Mouse (Mus musculus) gastrocnemius, postnatal 36 days (tissue): Measurements from ENCODE around the gene Wdr25. TPM values are rescaled to one million over a fixed set of nuclear protein-coding genes. Genes with fewer than 3 reads are reported as not detected.
"Not testable (repeated sequence)": the region's sequence is repeated elsewhere in the genome, so short reads cannot be mapped to it uniquely, and the experiment has no call there.

Experiments used
- DNase-seq, 2 experiments: peaks; one replicate each; pipeline ENCODE4 v3.0.0; 2022
- intact Hi-C: fragments of 180-260 bp; cut with DNase I; formaldehyde crosslinking; loops from one replicate; pipeline ENCODE4 v1.15.1; 2025
- long read RNA-seq, 2 experiments: library from polyadenylated mRNA; stranded (forward); transcript quantifications; one replicate each; pipeline ENCODE4 v2.0.0; 2021
- total RNA-seq, 2 experiments: library from RNA; stranded (reverse); gene quantifications; 2 replicates each; pipeline ENCODE4 v1.2.3; 2021

The Wdr25 gene
- total RNA-seq = 1 to 10 TPM; 4.6 to 5.1 TPM
- long read RNA-seq, experiment 1, partial matches to known transcripts = 0 of 1 reads
- long read RNA-seq, experiment 1, other reads (novel, unspliced or antisense) = 1 of 1 reads
- long read RNA-seq, experiment 2, partial matches to known transcripts = 0 of 5 reads
- long read RNA-seq, experiment 2, other reads (novel, unspliced or antisense) = 5 of 5 reads

- intact Hi-C loops = loop anchor here (5.0 kb wide), 1 partner anchor 81 kb away; no protein-coding TSS in a partner anchor
- DNase-seq = no peak
Measured at GRCm38 (mm10) chr12:108892989-108893714, at the start of gene Wdr25. Wdr25 (plus strand) TSS chr12:108893631.

GRCm38 (mm10) chr12:108848033-108848432 is 45.4 kb upstream of the Wdr25 start:
- intact Hi-C loops, DNase-seq: not testable (repeated sequence)

GRCm38 (mm10) chr12:108849488-108850022 is 43.9 kb upstream of the Wdr25 start:
- no peak for DNase-seq
- intact Hi-C loops = no loop called here

GRCm38 (mm10) chr12:108850129-108850528 is 43.3 kb upstream of the Wdr25 start:
- no peak for DNase-seq
- intact Hi-C loops = no loop called here

GRCm38 (mm10) chr12:108850886-108851285 is 42.5 kb upstream of the Wdr25 start:
- intact Hi-C loops = no loop called here
- DNase-seq = no peak

- no peak for DNase-seq
- intact Hi-C loops = no loop called here
Measured at GRCm38 (mm10) chr12:108852822-108853221, 40.6 kb upstream of the Wdr25 start.

GRCm38 (mm10) chr12:108855081-108855480 is 38.4 kb upstream of the Wdr25 start:
- DNase-seq = no peak
- intact Hi-C loops = no loop called here

GRCm38 (mm10) chr12:108856186-108856585 is 37.2 kb upstream of the Wdr25 start:
- no peak for DNase-seq
- intact Hi-C loops = no loop called here

- no peak for DNase-seq
- intact Hi-C loops = no loop called here
Measured at GRCm38 (mm10) chr12:108857109-108857508, 36.3 kb upstream of the Wdr25 start.

GRCm38 (mm10) chr12:108857589-108858184 is 35.7 kb upstream of the Wdr25 start:
- intact Hi-C loops = no loop called here
- DNase-seq = no peak

GRCm38 (mm10) chr12:108858486-108858885 is 34.9 kb upstream of the Wdr25 start:
- no peak for DNase-seq
- intact Hi-C loops = no loop called here

GRCm38 (mm10) chr12:108865007-108865494 is 28.4 kb upstream of the Wdr25 start:
- intact Hi-C loops = no loop called here
- DNase-seq = no peak

GRCm38 (mm10) chr12:108869575-108869974 is 23.9 kb upstream of the Wdr25 start:
- no peak for DNase-seq
- intact Hi-C loops = no loop called here

- DNase-seq = no peak
- intact Hi-C loops = no loop called here
Measured at GRCm38 (mm10) chr12:108873122-108873521, 20.3 kb upstream of the Wdr25 start.

GRCm38 (mm10) chr12:108879138-108879537 is 14.3 kb upstream of the Wdr25 start:
- DNase-seq = no peak
- intact Hi-C loops = no loop called here

GRCm38 (mm10) chr12:108880606-108881005 is 12.8 kb upstream of the Wdr25 start:
- DNase-seq = no peak
- intact Hi-C loops = no loop called here

- no peak for DNase-seq
- intact Hi-C loops = no loop called here
Measured at GRCm38 (mm10) chr12:108881192-108881591, 12.2 kb upstream of the Wdr25 start.

GRCm38 (mm10) chr12:108882776-108883175 is 10.7 kb upstream of the Wdr25 start:
- no peak for DNase-seq
- intact Hi-C loops = no loop called here

- DNase-seq = no peak
- intact Hi-C loops = no loop called here
Measured at GRCm38 (mm10) chr12:108885906-108886305, 7.5 kb upstream of the Wdr25 start.

- intact Hi-C loops = no loop called here
- DNase-seq = no peak
Measured at GRCm38 (mm10) chr12:108887077-108887476, 6.4 kb upstream of the Wdr25 start.

GRCm38 (mm10) chr12:108888632-108889031 is 4.8 kb upstream of the Wdr25 start:
- no peak for DNase-seq
- intact Hi-C loops = no loop called here
